Mouse (Mus musculus) liver, adult 2 months (tissue): ENCODE data around the gene Art4.

Experiments
- CTCF ChIP-seq: fragments of 200-500 bp; IDR thresholded peaks from 2 replicates; pipeline ENCODE4 v1.5.1; 2011; ENCODE audit warnings: low read depth, low read length, control low read depth
- POLR2A ChIP-seq: fragments of 200-500 bp; IDR thresholded peaks from 2 replicates; pipeline ENCODE4 v1.6.1; 2011; ENCODE audit warnings: low read length, control low read depth; ENCODE audit not compliant: insufficient read depth; ENCODE audit errors: extremely low read depth

DNA sequence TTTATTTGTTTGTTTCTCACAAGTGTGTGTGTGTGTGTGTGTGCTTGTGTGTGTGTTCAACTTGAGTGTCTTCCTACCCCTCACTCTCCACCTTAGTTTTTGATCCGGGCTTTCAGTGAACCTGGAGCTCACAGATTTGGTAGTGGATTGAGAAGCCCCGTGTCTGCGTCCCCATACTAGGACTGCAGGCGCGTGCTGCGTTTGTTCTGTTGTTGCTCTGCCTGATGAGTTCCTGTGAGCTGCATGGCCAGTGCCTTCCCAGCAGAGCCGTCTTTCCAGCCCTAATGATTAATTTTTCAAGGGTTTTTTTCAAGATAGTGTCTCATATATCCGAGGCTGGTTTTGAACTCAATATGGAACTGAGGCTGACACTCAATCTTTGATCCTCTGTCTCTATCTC, 887 bp upstream of the Art4 start:
- TF ChIP-seq POLR2A (no peak), CTCF (no peak)
